Mouse (Mus musculus): ENCODE results near the gene Pkd1l1.
A peak's percentile ranks its signal among the peaks of the same experiment; 100 is the strongest.

Gene Pkd1l1

DNA sequence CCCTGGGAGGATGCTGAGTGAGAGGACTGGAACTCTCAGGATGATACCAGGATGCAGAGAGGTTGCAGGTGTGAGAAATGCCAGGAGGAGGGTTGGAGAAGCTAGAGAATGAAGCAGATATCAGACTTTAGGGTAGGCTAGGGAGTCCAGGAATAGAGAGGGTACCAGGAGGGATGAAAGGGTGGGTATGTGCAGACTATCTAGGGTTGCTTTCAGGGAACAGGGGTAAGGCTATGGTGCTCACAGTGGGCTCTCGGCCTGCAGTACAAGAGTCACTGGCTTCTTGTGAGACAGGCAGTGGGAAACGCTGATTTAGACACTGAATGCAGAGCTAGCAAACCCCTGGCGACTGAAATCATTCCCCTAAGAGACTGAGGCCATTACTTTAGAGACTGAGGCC is at the start of gene Pkd1l1:
Gene Pkd1l1 (minus strand): TSS at position 101 of the 400 bp plus-strand sequence.
- DNase-seq, result no peak

DNA sequence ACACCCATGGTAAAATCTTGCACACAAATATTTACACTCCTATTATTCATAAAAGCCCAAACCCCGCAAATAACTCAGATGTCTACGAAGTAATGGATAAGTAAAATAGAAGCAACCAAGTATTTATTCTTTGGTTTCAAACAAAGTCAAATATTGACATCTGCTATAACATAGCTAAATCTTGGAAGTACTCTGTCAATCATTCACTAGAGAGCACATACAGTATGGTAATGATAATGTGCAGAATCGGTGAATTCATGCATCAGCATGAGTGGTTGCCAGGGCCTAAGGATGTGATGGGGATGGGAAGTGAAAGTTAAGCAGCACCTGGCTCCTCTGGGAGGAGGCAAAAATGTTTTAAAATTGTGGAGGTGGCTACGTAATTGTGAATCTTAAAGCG is 47.1 kb upstream of the Pkd1l1 start:
- no peak for DNase-seq

DNA sequence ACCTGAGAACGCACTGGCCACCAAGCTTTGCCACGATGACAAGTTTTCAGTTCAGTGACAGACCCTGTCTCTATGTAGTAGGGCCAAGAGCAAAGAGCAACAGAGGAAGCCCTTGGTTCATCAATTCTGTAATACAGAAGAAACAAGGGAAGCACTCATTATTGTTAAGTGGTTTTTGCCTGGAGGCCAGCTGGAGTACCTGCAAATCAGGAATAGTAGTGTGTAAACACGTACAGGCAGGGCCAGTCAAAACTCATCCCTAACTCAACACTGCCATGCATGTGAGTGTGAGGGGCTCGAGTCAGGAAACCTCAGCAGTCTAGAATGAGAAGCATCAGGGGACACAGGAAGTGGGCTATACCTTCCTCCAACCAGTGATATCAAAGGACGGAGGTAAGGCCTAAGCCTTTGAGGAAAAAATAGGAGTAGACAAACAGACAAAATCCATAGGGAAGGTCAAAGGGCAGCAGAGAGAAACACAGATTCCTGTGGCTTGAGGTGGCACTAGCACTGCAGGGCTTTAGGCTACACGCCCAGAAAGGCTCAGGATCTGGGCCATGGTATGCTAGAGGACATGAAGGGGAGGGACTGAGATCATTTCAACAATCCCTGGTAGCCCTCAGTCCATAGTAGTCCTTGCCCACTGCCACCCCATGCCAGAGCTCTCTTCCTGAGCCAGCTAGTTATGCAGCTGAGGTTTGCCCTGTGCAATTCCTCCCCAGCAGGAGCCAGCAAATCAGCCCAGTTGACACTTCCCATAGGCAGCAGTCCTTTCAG is 45.6 kb upstream of the Pkd1l1 start:
- DNase-seq, result no peak

DNA sequence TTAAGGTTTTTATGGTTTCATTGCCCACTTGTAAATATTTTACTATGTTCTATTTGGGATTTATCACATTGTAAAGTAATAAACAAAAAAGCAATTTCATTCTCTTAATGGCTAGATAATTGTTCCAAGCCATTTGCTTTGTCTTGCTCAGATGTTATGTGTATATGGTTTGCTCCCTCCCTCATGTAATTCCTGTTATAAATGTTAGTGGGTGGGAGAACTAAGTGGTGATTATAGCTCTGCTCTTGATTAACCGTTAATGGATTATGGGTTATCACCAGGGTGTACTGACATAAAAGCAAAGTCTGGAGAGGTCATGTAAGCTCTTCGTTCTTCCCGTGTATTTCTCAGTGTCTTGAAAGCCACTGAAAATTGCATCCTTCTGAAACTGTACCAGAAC is 41.7 kb upstream of the Pkd1l1 start:
- no peak for DNase-seq

DNA sequence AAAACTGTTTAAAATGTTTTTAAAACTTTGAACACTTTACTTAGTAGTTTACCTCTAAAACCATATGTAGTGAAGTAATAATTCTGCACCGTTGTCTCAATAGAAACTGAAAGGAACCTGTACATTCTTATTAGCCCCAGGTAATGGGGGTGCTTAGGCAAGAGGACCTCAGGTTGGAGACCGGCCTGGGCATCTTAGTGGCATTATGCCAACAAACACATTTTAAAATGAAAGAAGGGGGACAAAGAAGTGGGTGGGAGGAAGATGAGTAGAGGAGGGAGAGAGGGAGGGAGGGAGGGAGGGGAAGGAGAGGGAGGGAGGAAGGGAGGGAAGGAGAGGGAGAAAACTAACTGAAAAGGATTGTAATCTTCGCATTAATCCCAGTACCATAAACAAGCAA is 38.3 kb upstream of the Pkd1l1 start:
- no peak for DNase-seq

DNA sequence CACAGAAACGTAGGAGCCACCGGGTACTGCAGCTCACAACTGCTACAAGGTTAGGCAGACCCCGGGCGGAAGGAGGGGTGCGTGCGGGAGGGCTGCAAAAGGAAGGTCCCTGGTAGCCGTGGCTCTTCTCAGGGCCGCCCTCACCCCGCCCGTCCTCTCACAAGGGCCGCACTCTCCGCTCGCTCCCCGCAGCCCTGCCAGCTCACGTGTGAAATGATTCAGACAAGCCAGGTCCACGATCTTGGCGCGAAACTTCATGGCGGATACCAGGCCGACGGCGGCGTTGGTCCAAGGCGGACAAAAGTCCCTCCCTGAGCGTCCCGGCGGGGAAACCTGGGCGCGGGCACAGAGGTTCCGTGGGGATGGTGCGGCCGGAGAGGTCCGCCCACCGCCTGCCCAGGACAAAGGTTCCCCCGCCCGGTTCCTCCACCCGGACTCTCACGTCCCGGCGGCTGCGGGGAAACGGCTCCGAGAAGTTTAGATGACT is 37.8 kb upstream of the Pkd1l1 start, which contains the start of gene Hus1:
Gene Hus1 (minus strand): TSS at position 339 of the 487 bp plus-strand sequence.
- peak; percentile 85 for DNase-seq

DNA sequence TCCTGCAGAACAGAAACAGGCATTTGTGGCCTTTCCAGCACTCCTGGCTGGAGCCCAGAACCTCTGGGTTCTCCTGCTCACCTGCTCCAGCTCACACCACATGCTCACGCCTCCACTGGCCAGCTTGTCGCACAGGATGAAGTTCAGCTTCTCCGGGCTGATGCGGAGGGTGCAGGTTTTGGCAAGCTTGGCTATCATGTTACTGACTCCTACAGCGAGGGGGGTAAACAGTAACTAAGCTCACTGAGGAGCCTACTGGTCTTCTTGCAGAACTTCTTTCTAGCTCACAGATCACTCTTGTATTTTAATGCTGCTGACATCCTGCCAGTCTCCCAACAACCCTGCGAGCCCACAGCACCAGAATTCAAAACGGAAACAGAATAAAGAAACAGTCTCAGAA is 37.4 kb upstream of the Pkd1l1 start:
- peak; percentile 53 for DNase-seq

DNA sequence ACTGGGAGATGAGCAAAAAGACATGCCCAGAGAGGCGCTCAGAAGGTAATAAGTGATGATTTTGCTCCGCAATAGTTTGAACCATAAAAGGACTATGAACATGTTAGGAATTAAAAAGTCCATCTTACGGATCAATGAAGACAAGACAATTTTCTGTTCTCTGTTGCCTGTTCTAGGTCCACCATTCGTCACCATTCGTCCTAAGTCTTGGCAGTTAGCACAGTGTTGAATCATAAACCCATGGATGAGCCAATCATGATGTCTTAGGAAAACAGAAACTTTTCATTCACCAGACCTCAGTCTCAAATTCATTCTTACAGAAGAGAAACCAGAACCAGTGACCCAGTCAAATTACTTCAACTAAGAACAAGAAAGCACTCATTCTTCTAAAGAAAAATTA is 35.7 kb upstream of the Pkd1l1 start:
- no peak for DNase-seq

DNA sequence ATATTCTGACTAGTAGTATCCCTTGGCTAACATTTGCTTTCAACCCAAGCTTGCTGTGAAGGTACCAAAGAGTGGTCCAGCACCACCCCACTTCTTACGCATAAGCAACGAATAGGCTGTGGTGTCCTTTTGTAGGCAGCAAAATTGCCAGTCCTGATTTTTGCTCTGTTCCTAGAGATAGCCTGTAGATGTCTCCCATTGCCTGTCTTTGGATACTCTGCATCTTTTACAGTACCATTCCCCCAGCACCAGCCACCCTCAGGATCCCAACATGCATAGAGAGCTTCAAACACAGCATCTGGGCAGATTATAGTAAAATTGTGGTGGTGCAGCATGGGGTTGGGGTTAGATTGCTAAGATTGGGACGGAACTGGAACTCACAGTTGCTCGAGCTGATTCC is 15.0 kb upstream of the Pkd1l1 start:
- no peak for DNase-seq

DNA sequence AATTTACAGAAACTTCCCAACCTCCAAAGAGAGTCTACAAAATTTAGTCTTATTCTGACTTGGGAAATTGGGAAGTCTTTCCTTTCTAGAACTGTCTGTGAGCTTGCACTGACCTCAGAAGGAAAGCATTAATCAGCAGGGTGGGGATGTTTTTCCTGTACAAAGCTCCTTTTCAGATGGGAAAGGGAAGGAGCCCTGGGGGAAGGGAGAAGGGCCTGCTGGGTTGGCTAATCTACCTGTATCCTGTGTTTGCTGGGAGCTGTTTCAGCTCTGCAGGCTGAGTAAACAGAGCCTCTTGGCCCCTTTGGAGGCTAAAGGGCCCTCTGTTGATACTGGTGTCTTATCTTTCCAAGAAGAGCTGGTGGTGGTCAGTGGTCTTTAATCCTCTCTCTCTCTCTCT is 13.0 kb upstream of the Pkd1l1 start:
- no peak for DNase-seq

DNA sequence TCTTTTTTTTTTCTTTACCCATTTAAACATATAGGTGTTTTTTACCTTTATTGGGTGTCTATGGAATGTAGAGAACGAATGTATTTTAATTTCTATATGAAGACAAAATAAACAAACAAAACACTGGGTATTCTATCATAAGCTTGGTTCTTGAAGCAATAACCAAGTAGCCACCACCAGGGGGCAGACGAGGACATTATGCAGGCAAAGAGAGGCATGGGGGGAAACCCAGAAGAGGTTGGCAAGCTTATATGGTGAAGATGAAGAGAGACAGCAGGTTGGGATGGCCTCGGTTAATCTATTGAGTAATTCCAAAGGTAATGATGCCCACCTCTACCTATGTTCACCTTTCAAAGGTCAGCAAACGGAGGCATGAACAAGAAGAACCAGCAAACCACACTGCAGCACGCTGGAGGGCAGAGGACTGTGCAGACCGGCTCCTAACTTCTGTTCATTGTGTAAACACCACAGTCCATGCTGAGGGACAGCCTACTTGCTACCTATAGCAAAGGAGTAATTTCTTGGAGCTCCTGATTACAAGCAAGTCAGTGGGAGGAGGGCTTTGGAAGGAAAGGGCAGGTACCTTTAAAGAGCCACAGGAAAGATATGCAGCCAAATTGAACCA is 10.3 kb upstream of the Pkd1l1 start:
- peak; percentile 25 for DNase-seq

DNA sequence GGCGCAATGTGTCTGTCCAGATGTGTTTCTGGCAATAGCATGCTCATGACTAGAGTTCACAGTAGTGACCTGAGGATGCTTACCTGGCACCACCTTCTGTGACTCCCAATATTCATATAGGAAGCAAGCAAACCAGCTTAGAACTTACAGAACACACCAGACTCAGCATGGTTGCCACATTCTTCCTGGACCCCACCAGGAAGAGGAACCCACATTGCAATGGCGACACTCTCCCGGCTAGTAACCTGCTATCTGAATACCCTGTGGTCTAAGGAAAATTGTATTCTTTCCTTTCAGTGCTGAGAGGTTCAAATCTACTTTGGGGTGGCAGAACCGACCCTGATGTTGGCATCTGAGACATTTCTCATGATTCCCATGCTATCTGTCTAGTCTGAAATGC is 5.1 kb upstream of the Pkd1l1 start:
- no peak for DNase-seq

DNA sequence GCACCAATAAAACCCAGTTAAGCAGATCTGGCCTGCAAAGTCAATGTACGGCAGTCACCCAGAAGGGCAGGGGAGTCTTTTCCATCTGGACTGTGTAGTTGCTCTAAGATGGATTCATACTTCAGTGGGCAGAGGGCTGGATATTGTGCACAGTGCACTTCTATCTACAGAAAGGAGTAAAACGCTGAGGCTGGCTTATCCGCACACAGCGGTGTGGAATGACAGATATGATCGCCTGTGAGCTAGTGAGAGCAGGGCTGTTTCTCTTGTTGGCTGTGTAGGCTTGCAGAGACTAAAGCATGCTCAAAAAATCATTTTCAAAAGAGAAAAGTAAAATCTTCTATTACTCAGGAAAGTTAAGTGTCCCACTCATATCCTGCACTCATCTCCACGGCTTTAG is 973 bp downstream of the Pkd1l1 start:
- DNase-seq, result no peak

DNA sequence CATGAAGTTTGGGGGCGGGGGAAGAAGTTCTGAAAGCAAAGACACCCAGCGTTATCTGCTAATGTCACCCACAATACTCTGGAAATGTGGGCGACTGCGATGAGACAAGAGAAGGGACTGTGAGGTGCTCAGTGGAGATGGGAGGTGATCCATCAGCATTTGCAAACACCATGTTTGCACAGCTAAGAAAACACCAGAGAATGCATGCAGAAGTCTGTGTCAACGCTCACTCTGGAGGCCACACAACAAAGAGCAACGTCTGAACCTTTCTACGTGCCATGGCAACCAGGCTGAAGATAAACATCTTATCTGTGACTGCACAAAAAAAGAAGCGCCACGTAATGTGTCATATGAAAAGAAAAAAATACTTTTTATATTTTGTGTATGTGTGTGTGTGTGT is 2.6 kb downstream of the Pkd1l1 start:
- no peak for DNase-seq

DNA sequence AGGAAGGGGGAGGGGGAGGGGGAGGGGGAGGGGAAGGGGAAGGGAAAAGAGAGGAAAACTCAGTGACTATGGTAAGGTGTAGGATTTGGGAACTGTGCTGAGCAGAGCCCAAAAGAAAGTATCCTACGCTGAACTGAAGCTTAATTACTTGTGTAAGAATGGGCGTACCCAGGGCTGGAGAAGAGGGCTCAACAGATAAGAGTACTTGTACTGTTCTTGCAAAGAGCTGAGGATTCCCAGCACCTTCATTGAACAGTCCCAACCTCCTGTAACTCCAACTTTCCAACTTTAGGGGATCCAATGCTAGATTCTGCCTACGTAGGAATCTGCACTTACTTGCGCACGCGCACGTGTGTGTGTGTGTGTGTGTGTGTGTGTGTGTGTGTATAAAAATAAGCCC is 5.0 kb downstream of the Pkd1l1 start:
- no peak for DNase-seq

DNA sequence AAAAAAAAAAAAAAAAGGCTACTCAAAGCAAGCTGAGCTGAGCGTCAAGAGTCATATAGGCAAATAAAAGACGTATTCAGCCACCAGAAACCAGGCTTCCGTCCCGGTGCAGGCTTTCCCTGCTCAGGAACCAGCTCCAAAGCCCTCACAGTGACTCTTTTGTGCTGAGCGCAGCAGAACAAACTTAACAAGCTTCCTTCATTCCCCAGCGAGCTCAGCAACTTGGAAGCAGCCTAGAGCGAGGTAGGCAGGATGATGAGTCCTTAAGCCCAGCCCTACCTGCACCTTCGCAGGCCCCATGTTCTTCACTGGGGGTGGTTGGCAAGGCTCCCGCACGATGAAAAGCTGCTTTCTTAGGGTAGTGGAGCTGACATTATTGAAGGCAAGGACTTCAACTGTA is 14.5 kb downstream of the Pkd1l1 start:
- peak; percentile 5 for DNase-seq

DNA sequence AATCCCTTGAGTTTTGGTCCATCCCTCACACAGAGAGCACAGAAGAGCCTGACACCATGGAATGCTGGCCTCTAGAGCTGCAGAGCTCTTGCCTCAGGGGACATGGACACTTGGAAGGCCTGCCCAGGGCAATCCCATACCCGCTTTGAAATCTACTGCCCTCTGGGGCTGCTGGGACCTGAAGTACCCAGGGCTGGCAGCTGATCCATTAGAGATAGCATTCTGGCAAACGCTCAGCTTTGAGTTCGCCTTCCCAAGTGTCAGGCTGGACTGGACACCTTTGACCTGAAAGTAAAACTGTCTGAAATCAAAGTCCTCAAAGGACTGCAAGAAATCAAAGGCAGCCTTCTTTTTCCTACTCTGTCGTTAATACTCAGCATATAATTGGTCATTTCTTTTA is 15.0 kb downstream of the Pkd1l1 start:
- DNase-seq, result no peak

DNA sequence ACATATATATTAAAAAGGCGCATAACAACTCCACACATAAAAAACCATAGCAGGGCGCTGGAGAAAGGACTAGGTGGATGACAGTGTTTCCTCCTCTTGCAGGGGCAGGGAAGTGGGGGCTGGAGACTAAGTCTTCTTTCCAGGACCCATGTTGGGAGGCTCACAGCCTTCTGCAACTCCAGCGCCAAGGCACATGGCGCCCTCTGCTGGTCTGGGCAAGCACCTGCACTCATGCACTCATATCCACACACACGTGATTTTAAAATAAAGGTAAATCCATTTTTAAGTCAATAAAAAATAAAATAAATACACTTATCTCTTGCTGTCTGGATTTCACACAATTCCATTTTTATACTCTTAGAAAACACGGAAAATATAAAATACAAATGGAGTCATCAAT is 16.0 kb downstream of the Pkd1l1 start:
- no peak for DNase-seq

DNA sequence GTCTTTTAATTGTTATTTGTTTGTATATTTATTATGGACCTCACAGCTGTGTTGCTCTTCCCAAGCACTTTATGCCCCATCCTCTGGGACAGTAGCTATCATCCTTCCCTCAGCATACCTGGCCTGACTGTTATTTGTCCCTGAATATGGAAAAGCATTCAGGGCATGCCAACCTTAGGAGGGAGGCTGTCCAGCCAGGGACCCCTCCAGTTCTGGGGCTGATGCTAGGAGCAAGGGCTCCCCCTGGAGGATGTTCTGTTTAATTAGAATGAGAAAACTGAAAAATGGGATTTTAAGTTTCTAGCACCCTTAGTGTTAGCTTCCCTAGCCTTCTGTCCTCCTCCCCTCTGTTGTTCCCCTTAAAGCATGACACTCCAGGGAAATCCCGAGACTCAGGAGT is 17.4 kb downstream of the Pkd1l1 start:
- DNase-seq, result no peak

DNA sequence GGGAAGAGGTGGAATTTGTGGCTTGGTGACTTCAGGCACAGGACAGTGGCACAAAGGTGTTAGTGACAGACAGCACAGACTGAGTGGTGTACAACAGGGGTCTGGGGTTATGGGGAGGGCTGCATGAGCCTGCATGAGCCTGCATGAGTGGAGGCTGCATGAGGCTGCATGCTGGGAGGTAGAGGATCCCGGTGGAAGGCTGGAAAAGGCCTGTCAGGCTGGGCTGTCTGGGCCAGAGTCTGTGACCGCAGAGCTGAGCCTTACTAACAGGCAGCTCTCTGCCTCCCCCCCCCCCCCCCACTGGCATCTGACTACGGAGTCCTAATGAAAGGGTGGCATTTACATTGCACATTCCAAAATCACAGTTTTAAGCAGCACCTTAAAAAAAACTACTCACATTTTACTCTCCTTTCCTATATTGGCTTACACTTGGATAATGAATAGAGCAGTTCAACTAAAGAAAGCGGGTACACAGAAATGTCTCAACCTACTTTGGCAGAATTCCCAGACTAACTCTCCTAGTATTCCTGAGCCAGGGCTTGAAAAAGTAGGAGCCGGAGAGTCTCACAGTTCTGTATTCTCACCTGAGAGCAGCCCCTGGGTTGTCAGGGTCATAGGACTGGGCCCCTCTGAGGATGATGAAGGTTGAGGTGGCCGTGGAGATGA is 23.2 kb downstream of the Pkd1l1 start:
- DNase-seq, result no peak

DNA sequence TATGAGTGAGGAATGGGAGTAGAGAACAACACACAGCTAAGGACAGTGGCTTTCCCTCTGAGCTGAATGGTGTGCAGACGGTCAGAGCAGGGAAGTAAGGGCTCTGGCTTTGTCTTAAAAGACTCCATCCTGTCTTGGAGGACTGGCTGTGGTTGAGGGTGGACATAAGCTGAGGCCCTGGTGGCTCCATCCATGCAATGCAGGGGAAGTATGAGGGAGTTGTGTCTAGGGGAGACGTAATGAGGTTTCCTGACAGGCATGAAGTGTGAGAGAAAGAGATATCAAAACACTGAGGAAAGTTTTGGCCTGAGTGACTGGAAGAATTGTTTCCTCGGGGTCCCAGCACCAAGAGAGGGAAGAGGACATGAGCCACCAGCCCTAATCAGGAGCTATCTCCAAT is 24.2 kb downstream of the Pkd1l1 start:
- DNase-seq, result no peak

DNA sequence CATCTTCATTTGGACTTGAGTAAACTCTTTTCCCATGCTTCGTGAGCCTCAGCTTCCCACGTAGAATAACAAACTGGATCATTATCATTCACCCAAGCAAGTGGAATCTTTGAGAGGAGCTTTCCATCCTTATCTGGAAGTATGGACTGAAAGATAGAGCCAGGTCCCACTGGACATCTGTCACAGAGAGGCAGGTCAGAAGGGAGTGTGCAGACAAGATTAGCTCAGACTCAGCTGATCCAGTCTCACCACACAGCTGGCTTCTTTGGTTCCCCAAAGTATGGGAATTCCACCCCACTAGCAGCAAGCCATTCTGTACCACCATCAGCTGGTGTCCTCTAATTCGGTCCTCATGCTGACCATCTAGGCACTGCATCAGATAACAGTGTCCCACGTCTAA is 29.0 kb downstream of the Pkd1l1 start:
- DNase-seq, result no peak

DNA sequence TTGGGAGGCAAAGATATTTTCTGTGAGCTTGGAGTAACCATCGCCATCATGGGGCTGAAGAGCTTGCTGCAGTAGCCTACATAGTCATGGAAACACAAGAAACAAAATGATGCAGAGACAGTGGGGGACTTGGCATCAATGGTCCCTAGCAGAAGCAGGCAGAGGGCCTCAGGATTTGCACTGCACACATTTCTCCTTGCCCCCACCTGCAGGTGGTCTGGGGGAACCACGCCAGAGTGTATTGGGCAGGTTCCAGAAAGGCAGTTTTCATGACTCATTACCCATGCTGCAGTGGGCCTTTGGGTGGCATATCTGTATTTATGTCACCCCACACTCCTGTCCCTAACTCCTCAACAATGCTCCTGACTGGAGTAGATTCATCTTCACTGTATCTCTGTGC is 30.6 kb downstream of the Pkd1l1 start:
- no peak for DNase-seq
